Mouse (Mus musculus): ENCODE measurements around the gene Polr1d.

DNA sequence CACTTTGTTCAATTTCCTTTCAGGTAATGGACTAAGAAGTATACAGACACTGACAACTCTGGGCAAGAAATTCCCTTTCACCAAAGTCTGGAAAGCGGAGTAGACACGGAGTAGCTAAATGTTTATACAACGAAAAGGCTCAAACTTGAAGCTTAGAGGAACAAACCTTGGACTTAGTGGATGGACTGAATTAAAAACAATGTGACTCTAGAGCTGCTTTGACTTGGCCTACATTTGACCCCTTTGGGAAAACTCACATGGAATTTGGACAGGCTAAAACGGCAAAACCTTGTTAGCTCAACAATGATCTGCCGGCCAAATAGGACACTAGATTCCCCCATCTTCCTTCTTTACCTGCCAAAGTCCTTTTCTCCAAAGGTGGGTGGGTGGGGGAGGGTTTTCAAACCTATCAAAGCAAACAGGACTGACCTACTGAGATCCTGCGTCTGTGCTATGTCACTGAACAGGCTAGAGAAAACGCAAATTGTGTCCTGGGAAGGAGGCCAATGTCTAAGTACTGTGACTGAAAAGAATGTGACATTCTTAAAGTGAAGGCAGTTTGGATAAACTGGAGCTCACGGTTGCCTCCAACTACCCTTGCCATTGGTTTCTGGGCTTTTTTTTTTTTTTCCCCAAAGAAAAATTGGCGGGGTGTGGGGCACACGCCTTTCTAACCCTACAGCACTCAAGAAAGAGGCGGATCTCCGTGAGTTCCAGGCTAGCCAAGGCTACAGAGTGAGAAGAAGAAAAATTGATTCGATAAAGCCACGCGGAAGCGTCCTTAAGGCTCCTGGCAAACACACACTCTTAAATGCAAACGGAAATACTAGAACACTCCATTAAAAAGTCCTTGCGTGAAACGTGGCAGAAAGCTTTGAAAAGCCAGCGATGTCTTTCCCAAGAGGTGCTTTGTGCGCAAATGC is 1.5 kb upstream of the Polr1d start:
- TF ChIP-seq POLR2A (IDR thresholded peaks at IDR 0.05; ENCODE audit: control insufficient read depth, low read depth, low read length) (no peak), CTCF (IDR thresholded peaks at IDR 0.05; ENCODE audit: control insufficient read depth, insufficient read depth, insufficient replicate concordance, low read depth, low read length) (no peak)

Data from testis, adult 2 months (tissue).